ENCODE assay signal across 21 mouse cellular contexts in the genomic region with DNA sequence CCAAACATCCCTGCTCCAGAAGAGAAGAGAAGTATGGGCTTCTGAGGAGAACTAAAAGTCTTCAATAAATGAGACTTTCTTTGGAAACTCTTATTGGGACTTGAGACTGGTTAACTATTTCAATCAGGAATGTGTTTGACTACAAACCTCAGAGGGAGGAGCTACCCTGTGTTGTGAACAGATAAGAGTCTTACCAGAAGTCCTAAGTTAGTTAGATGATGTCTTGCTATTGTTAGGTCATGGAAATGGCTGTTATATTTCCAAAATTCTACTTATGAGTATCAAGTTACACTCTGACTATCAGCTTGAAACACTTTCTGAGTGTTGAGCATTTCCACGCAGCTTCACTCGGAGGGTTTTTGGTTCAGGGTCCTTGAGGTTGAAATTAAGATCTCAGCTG. TPM values are rescaled to one million over a fixed set of nuclear protein-coding genes. Genes with fewer than 3 reads are reported as not detected.
A peak's percentile ranks its signal among the peaks of the same experiment; 100 is the strongest.
DNase-seq lines count a peak whose midpoint lies in the region; ATAC-seq lines count a peak whose summit lies in the region.
"Had no signal": no experiment of that assay in that cellular context is flagged by ENCODE, and none has a peak within 500 bp of the region (broad histone marks: within the 10 kb centered on the region; RNA-seq: fewer than 3 reads in every experiment).

No protein-coding gene starts in this region.

- no peak for ATAC-seq in heart, embryonic 12.5 days (ENCODE audit: insufficient number of reproducible peaks, low FRiP score)
- peak; percentile 99 for ATAC-seq in megakaryocyte-erythroid progenitor cell, adult 5-6 weeks (replicated peaks; ENCODE audit: low FRiP score, low TSS enrichment, poor library complexity, severe bottlenecking)
- ATAC-seq in monocyte, adult 5-6 weeks (replicated peaks; ENCODE audit: insufficient number of reproducible peaks, low FRiP score, low TSS enrichment, poor library complexity, severe bottlenecking) = no peak
- ATAC-seq: forebrain, embryonic 14.5 days; hindbrain, postnatal 0 days had no signal

- WGBS in heart, embryonic 12.5 days = 43% methylated on average over 2 of the region's 2 CpGs

- intact Hi-C loops in heart, postnatal 14 days (cut with DNase I) = no loop called here

- 0 out of 2 replicates have a peak, but pooled peaks cover 3% of the 10 kb centered on the region for H3K9me3 ChIP-seq in heart, embryonic 12.5 days (replicated peaks)
- H3K9me3 ChIP-seq: embryonic facial prominence, embryonic 10.5 days; heart, embryonic 15.5 days; hindbrain, embryonic 12.5 days had no signal

- H3K4me3 ChIP-seq in heart, embryonic 12.5 days = no peak overlapping the region
- H3K4me3 ChIP-seq: embryonic facial prominence, embryonic 10.5 days; heart, embryonic 15.5 days; hindbrain, embryonic 12.5 days had no signal

- H3K36me3 ChIP-seq in heart, embryonic 12.5 days = peaks cover 3% of the 10 kb centered on the region; the same call in 1 of the 2 replicates
- H3K36me3 ChIP-seq: embryonic facial prominence, embryonic 10.5 days; heart, embryonic 15.5 days; hindbrain, embryonic 12.5 days had no signal

- 0 out of 2 replicates have a peak overlapping the region, but pooled peaks have one; percentile 18 for H3K27ac ChIP-seq in heart, embryonic 12.5 days (ENCODE audit: poor library complexity, severe bottlenecking)
- H3K27ac ChIP-seq: embryonic facial prominence, embryonic 10.5 days; hindbrain, embryonic 12.5 days; hindbrain, postnatal 0 days had no signal

- H3K9ac ChIP-seq in heart, embryonic 12.5 days = no peak overlapping the region
- H3K9ac ChIP-seq: heart, embryonic 15.5 days; hindbrain, embryonic 12.5 days had no signal

- H3K4me1 ChIP-seq in heart, embryonic 12.5 days (replicated peaks) = peaks cover 14% of the 10 kb centered on the region
- H3K4me1 ChIP-seq: embryonic facial prominence, embryonic 10.5 days; hindbrain, embryonic 12.5 days had no signal

- no peaks in the 10 kb centered on the region for H3K27me3 ChIP-seq in heart, embryonic 12.5 days (replicated peaks)
- H3K27me3 ChIP-seq: CH12.LX; heart, embryonic 15.5 days; hindbrain, embryonic 12.5 days had no signal

- H3K4me2 ChIP-seq in heart, embryonic 12.5 days = 0 out of 2 replicates have a peak overlapping the region, but pooled peaks have one; percentile 28
- H3K4me2 ChIP-seq: heart, embryonic 15.5 days; hindbrain, embryonic 12.5 days had no signal

- no peak for DNase-seq in heart, postnatal 14 days
- peak; percentile 67 for DNase-seq in 416B (ENCODE audit: low read depth)
- peak; percentile 44 for DNase-seq in c-Kit-positive CD71-positive TER-119-negative erythroid progenitor cells, embryonic 14.5 days (ENCODE audit: low read depth)
- no peak for DNase-seq in frontal cortex, postnatal 14 days (ENCODE audit: low spot score in 2 of 2)
- DNase-seq: adrenal gland, postnatal 10 days; cerebellum, adult 18-20 months; cerebellum, adult 9-11 months; cerebellum, postnatal 36 days; gastrocnemius, postnatal 10 days; heart, adult 18-20 months; heart, postnatal 4 days; kidney, adult 18-20 months had no signal

RNA-seq across cellular contexts. Expression of gene Sesn1, which starts 39.0 kb away (rescaled TPM):
- 27.8 and 28.6 TPM in 2 replicates for polyA plus RNA-seq in heart, embryonic 12.5 days (2016; fragmentation: Nextera tagmentation; extraction: Ambion mirVana)
- 100 to 1,000 TPM; 109 to 113 TPM for total RNA-seq in heart, postnatal 14 days (2021)
- total RNA-seq in megakaryocyte-erythroid progenitor cell, adult 5-6 weeks (2014; fragmentation: Nextera tagmentation) = 22.6 and 23.4 TPM in 2 replicates
- total RNA-seq in megakaryocyte-erythroid progenitor cell, adult 5-6 weeks (2017) = 20.4 and 24.6 TPM in 2 replicates
- total RNA-seq in monocyte, adult 5-6 weeks (2017) = 36.4 to 52.6 TPM (median 44.4 TPM) in 3 replicates

RNA-seq across cellular contexts. Expression of gene Cep57l1, which starts 39.0 kb away (rescaled TPM):
- polyA plus RNA-seq in heart, embryonic 12.5 days (2016; fragmentation: Nextera tagmentation; extraction: Ambion mirVana) = 19.3 and 21.8 TPM in 2 replicates
- 1 to 10 TPM; 3.5 to 5.6 TPM for total RNA-seq in heart, postnatal 14 days (2021)
- 28.7 and 45.5 TPM in 2 replicates for total RNA-seq in megakaryocyte-erythroid progenitor cell, adult 5-6 weeks (2014; fragmentation: Nextera tagmentation)
- 41.5 and 50.0 TPM in 2 replicates for total RNA-seq in megakaryocyte-erythroid progenitor cell, adult 5-6 weeks (2017)
- total RNA-seq in monocyte, adult 5-6 weeks (2017) = 4.2 to 15.7 TPM (median 5.5 TPM) in 3 replicates

Comparison
In these comparisons a context has a peak if more than half of its experiments do, and no peak if none do; other contexts are left out.
1. DNase-seq: peak in 416B (single experiment) and c-Kit-positive CD71-positive TER-119-negative erythroid progenitor cells, embryonic 14.5 days (single experiment); none in heart, postnatal 14 days (0 of 2) and frontal cortex, postnatal 14 days (0 of 2).